Mouse (Mus musculus) embryonic facial prominence, embryonic 15.5 days (tissue): Measurements from ENCODE around the gene Pln. TPM values are rescaled to one million over a fixed set of nuclear protein-coding genes. Genes with fewer than 3 reads are reported as not detected.

Experiments used
- ATAC-seq: fragments of 200-750 bp; cut with Nextera tagmentation; 2 replicates; pipeline ENCODE4 v1.8.0; 2017; ENCODE audit warnings: low read depth, moderate TSS enrichment; ENCODE audit not compliant: insufficient number of reproducible peaks, low FRiP score, low TSS enrichment
- H3K27ac ChIP-seq: fragments of 300-500 bp; sonication (generic); replicated peaks from 2 replicates; pipeline ENCODE4 v1.5.1; 2015; ENCODE audit warnings: mild to moderate bottlenecking, inconsistent platforms
- H3K27me3 ChIP-seq: fragments of 300-500 bp; sonication (generic); 2 replicates; pipeline ENCODE4 v1.6.1; 2015; ENCODE audit warnings: inconsistent platforms
- H3K36me3 ChIP-seq: fragments of 300-500 bp; sonication (generic); 2 replicates; pipeline ENCODE4 v1.6.1; 2015; ENCODE audit warnings: mild to moderate bottlenecking, inconsistent platforms
- H3K4me1 ChIP-seq: fragments of 300-500 bp; sonication (generic); 2 replicates; pipeline ENCODE4 v1.6.1; 2015; ENCODE audit warnings: inconsistent platforms
- H3K4me2 ChIP-seq: fragments of 300-500 bp; sonication (generic); replicated peaks from 2 replicates; pipeline ENCODE4 v1.6.1; 2015; ENCODE audit warnings: mild to moderate bottlenecking, inconsistent platforms
- H3K4me3 ChIP-seq: fragments of 300-500 bp; sonication (generic); replicated peaks from 2 replicates; pipeline ENCODE4 v1.5.1; 2015; ENCODE audit warnings: mild to moderate bottlenecking, inconsistent platforms
- H3K9ac ChIP-seq: fragments of 300-500 bp; sonication (generic); 2 replicates; pipeline ENCODE4 v1.6.1; 2015; ENCODE audit warnings: inconsistent platforms
- H3K9me3 ChIP-seq: fragments of 300-500 bp; sonication (generic); replicated peaks from 2 replicates; pipeline ENCODE4 v1.6.1; 2016; ENCODE audit warnings: inconsistent platforms
- WGBS: fragments of 180-500 bp; shearing (Covaris S2); methylation state at CpG from one replicate; pipeline ENCODE4 v1.1.7; 2015; 5-methylcytosine and 5-hydroxymethylcytosine counted together
- polyA plus RNA-seq: library from polyadenylated mRNA; unstranded; fragments of >200 nt; fragmentation: Nextera tagmentation; extraction: Ambion mirVana; gene quantifications from 2 replicates; pipeline ENCODE4 v1.2.1, GENCODE M21; 2015

Gene Pln
- polyA plus RNA-seq, 1 experiment from 2014 or later, result 0.95 TPM

DNA sequence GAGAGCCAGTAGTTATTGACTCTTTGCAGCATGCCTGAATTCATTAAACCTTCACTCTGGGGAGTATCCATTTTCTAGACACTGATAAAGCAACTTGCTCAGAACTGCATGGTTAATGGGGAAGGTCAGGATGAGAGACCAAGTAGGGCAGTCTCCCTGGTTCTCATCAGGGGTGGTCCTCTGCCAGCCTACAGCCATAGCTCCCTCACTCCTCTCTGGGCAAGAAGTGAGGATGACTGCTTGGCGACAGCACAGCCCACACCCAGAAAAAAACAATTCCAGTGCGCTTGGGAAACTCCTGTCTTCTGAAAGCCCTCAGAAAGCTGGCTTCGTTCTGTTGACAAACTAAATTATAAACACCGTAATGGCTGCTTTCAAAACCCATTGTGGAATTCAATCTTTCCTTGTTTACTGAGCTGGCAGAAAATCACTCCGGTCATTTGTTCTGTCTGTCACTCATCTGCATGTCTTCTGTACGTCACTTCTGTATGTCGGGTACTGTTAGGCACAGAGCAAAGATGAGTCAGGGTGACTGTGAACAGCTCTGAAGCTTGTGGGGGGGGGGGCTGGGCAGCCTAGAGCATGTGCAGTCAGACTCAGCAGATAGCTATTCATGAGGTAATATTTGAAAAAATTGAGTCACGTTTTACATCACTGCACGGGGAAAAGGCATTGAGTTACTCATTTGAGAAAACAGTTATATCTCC, 57.6 kb downstream of the Pln start:
- H3K36me3 ChIP-seq, result no peaks in the 10 kb centered on the region
- WGBS, result 54% methylated on average over 9 of the region's 9 CpGs
- H3K27ac ChIP-seq, result no peak overlapping the region
- no peaks in the 10 kb centered on the region for H3K27me3 ChIP-seq
- no peak overlapping the region for H3K4me2 ChIP-seq
- no peaks in the 10 kb centered on the region for H3K9me3 ChIP-seq
- ATAC-seq, result no peak
- no peak overlapping the region for H3K9ac ChIP-seq
- no peak overlapping the region for H3K4me3 ChIP-seq
- peaks cover 6% of the 10 kb centered on the region; the same call in 1 of the 2 replicates for H3K4me1 ChIP-seq

Other genes starting within 250 kb of the Pln start
- 3.9 and 6.1 TPM in 2 replicates for gene Cep85l, start 42.3 kb downstream of the Pln start, polyA plus RNA-seq